Mouse (Mus musculus) heart, postnatal 0 days (tissue): ENCODE data around the gene Hinfp.
A peak's percentile ranks its signal among the peaks of the same experiment; 100 is the strongest.

Experiments used
- CTCF ChIP-seq: IDR thresholded peaks from 2 replicates; pipeline ENCODE4 v1.5.1; 2016; ENCODE audit warnings: antibody characterized with exemption, control low read depth, low read depth
- EP300 ChIP-seq: IDR thresholded peaks from 2 replicates; pipeline ENCODE4 v1.6.1; 2016; ENCODE audit warnings: antibody characterized with exemption, low read depth

DNA sequence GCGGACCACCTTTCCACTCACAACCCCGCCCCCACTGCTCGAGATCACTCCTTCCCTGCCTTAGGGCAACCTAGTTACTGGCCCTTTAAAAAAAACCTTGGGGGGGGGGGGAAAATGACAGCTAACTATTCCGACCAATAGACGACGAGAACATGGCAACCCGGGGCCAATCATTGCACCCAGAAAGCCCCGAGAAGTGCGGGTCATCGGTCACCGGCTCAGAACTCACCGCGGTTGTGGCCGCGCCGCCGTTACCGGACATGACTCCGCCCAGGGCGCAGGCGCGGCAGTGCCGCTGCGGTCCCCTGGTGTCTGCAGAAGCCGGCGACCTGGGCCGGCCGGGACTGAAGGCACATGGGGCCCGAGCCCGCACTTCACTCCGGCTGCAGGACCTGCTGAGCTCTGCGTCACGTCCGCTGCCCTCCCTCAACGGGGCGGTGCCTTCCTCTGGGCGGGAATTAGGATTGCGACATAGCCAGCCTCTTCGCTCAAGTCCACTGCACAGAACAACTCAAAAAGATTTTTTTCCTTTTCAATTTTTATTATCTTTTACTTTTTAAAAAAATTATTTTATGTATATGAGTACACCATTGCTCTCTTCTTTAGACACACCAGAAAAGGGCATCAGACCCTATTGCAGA lies 38.4 kb upstream of the Hinfp start, which contains the start of gene Hmbs:
- peak; percentile 68; the same call in 1 of the 2 replicates for TF ChIP-seq EP300
- TF ChIP-seq CTCF = no peak
